Mouse (Mus musculus): ENCODE data around the gene Csrp3.

- TF ChIP-seq CTCF (conservative IDR thresholded peaks at IDR 0.05; ENCODE audit: low read length) (no peak), NANOG (IDR thresholded peaks at IDR 0.05; ENCODE audit: borderline replicate concordance, low read length) (no peak), POU5F1 (IDR thresholded peaks at IDR 0.05; ENCODE audit: borderline replicate concordance, low read length) (no peak)
Observed at GRCm38 (mm10) chr7:48871292-48871691, 23.5 kb upstream of the Csrp3 start.
